In genomic region chr17:46031621-46032211, GRCm38 (mm10) we compare ENCODE assay signal across 8 mouse cellular contexts. TPM values are rescaled to one million over a fixed set of nuclear protein-coding genes. Genes with fewer than 3 reads are reported as not detected.
DNase-seq lines count a peak whose midpoint lies in the region; ATAC-seq and TF ChIP-seq lines count a peak whose summit lies in the region.

No protein-coding gene starts in this region.

- peak; percentile 60 for DNase-seq in layer of hippocampus, adult 11-12 months (ENCODE audit: low spot score)
- no peak for DNase-seq in layer of hippocampus, adult 9-11 months
- peak; percentile 77 for DNase-seq in kidney, postnatal 0 days (ENCODE audit: low spot score)
- peak in 1 of 3 experiments; percentile 24 for DNase-seq in liver, embryonic 14.5 days (ENCODE audit: low read depth in 3 of 3, low spot score in 3 of 3)
- DNase-seq in neural tube, embryonic 11.5 days (ENCODE audit: low spot score), result no peak
- peak; percentile 32 to 41 for DNase-seq in thymus, adult 18-20 months

- no peak for TF ChIP-seq CTCF in kidney, postnatal 0 days (IDR thresholded peaks at IDR 0.05; ENCODE audit: low read depth)
- no peak for TF ChIP-seq CTCF in liver, embryonic 14.5 days (IDR thresholded peaks at IDR 0.05; ENCODE audit: low read depth)

- no peaks in the 10 kb centered on the region for H3K27me3 ChIP-seq in embryonic facial prominence, embryonic 13.5 days
- H3K27me3 ChIP-seq in heart, embryonic 12.5 days (replicated peaks), result no peaks in the 10 kb centered on the region
- H3K27me3 ChIP-seq in kidney, postnatal 0 days (ENCODE audit: insufficient read depth, low read length), result no peaks in the 10 kb centered on the region
- H3K27me3 ChIP-seq in liver, embryonic 14.5 days (ENCODE audit: control insufficient read depth, insufficient read depth, low read length), result no peaks in the 10 kb centered on the region
- H3K27me3 ChIP-seq in neural tube, embryonic 11.5 days (ENCODE audit: control insufficient read depth, insufficient read depth, low read length), result no peaks in the 10 kb centered on the region

- H3K36me3 ChIP-seq in embryonic facial prominence, embryonic 13.5 days, result 0 out of 2 replicates have a peak, but pooled peaks cover 3% of the 10 kb centered on the region
- no peaks in the 10 kb centered on the region for H3K36me3 ChIP-seq in heart, embryonic 12.5 days
- no peaks in the 10 kb centered on the region for H3K36me3 ChIP-seq in kidney, postnatal 0 days (ENCODE audit: insufficient read depth, low read length)
- H3K36me3 ChIP-seq in liver, embryonic 14.5 days (replicated peaks; ENCODE audit: control insufficient read depth, insufficient read depth, low read depth), result no peaks in the 10 kb centered on the region
- no peaks in the 10 kb centered on the region for H3K36me3 ChIP-seq in neural tube, embryonic 11.5 days (ENCODE audit: control insufficient read depth, insufficient read depth, low read length)

- no peaks in the 10 kb centered on the region for H3K9me3 ChIP-seq in embryonic facial prominence, embryonic 13.5 days
- no peaks in the 10 kb centered on the region for H3K9me3 ChIP-seq in heart, embryonic 12.5 days (replicated peaks)
- H3K9me3 ChIP-seq in kidney, postnatal 0 days (replicated peaks; ENCODE audit: low read length), result no peaks in the 10 kb centered on the region
- no peaks in the 10 kb centered on the region for H3K9me3 ChIP-seq in liver, embryonic 14.5 days (ENCODE audit: control insufficient read depth, low read length)
- H3K9me3 ChIP-seq in neural tube, embryonic 11.5 days (ENCODE audit: control insufficient read depth, low read length), result no peaks in the 10 kb centered on the region

- peak overlapping the region; percentile 72 for H3K4me3 ChIP-seq in embryonic facial prominence, embryonic 13.5 days
- H3K4me3 ChIP-seq in heart, embryonic 12.5 days, result peak overlapping the region; percentile 69
- peak overlapping the region; percentile 95 for H3K4me3 ChIP-seq in kidney, postnatal 0 days (replicated peaks; ENCODE audit: low read depth, low read length)
- H3K4me3 ChIP-seq in liver, embryonic 14.5 days (ENCODE audit: insufficient read depth in 1 of 2, low read depth in 2 of 2, low read length in 2 of 2), result peak overlapping the region; percentile 59 to 73
- peak overlapping the region; percentile 91 for H3K4me3 ChIP-seq in neural tube, embryonic 11.5 days (ENCODE audit: low read depth, low read length)

- no peak for ATAC-seq in embryonic facial prominence, embryonic 13.5 days (ENCODE audit: insufficient number of reproducible peaks, insufficient read depth, low FRiP score, low TSS enrichment, low read depth)
- no peak for ATAC-seq in heart, embryonic 12.5 days (ENCODE audit: insufficient number of reproducible peaks, low FRiP score)
- ATAC-seq in kidney, postnatal 0 days (replicated peaks; ENCODE audit: low FRiP score, low read depth), result no peak
- ATAC-seq in liver, embryonic 14.5 days (ENCODE audit: insufficient read depth), result peak; percentile 20; the same call in 1 of the 2 replicates
- ATAC-seq in neural tube, embryonic 11.5 days (ENCODE audit: insufficient read depth, low FRiP score, low TSS enrichment), result no peak

- H3K27ac ChIP-seq in embryonic facial prominence, embryonic 13.5 days, result peak overlapping the region; percentile 96
- peak overlapping the region; percentile 95 for H3K27ac ChIP-seq in heart, embryonic 12.5 days (ENCODE audit: poor library complexity, severe bottlenecking)
- H3K27ac ChIP-seq in kidney, postnatal 0 days, result peak overlapping the region; percentile 98
- peak overlapping the region; percentile 59 for H3K27ac ChIP-seq in liver, embryonic 14.5 days
- peak overlapping the region; percentile 81 for H3K27ac ChIP-seq in neural tube, embryonic 11.5 days (ENCODE audit: low read depth, low read length)

- peaks cover 46% of the 10 kb centered on the region for H3K4me1 ChIP-seq in embryonic facial prominence, embryonic 13.5 days
- H3K4me1 ChIP-seq in heart, embryonic 12.5 days (replicated peaks), result peaks cover 55% of the 10 kb centered on the region
- H3K4me1 ChIP-seq in kidney, postnatal 0 days (replicated peaks; ENCODE audit: insufficient read depth, low read length), result peaks cover 28% of the 10 kb centered on the region
- peaks cover 3 to 21% of the 10 kb centered on the region in 2 experiments for H3K4me1 ChIP-seq in liver, embryonic 14.5 days (replicated peaks; ENCODE audit: control insufficient read depth in 2 of 2, insufficient read depth in 2 of 2, low read length in 1 of 2)
- H3K4me1 ChIP-seq in neural tube, embryonic 11.5 days (ENCODE audit: control insufficient read depth, insufficient read depth, low read length), result peaks cover 29% of the 10 kb centered on the region

- H3K4me2 ChIP-seq in embryonic facial prominence, embryonic 13.5 days, result peak overlapping the region; percentile 89
- H3K4me2 ChIP-seq in heart, embryonic 12.5 days, result peak overlapping the region; percentile 81
- H3K4me2 ChIP-seq in kidney, postnatal 0 days (ENCODE audit: low read length), result peak overlapping the region; percentile 76
- peak overlapping the region; percentile 88 for H3K4me2 ChIP-seq in liver, embryonic 14.5 days (ENCODE audit: low read depth)
- peak overlapping the region; percentile 89 for H3K4me2 ChIP-seq in neural tube, embryonic 11.5 days (ENCODE audit: low read depth)

- H3K9ac ChIP-seq in embryonic facial prominence, embryonic 13.5 days, result peak overlapping the region; percentile 99
- peak overlapping the region; percentile 97 for H3K9ac ChIP-seq in heart, embryonic 12.5 days
- H3K9ac ChIP-seq in kidney, postnatal 0 days (ENCODE audit: low read depth, low read length), result peak overlapping the region; percentile 96
- H3K9ac ChIP-seq in liver, embryonic 14.5 days (replicated peaks), result peak overlapping the region; percentile 82
- H3K9ac ChIP-seq in neural tube, embryonic 11.5 days (ENCODE audit: low read length), result peak overlapping the region; percentile 94

- under 1% methylated on average over 50 of the region's 50 CpGs for WGBS in embryonic facial prominence, embryonic 13.5 days
- under 1% methylated on average over 50 of the region's 50 CpGs for WGBS in heart, embryonic 12.5 days
- 0% methylated on average over 48 of the region's 50 CpGs for WGBS in kidney, postnatal 0 days
- WGBS in liver, embryonic 14.5 days (ENCODE audit: insufficient replicate concordance), result 1% methylated on average over 50 of the region's 50 CpGs
- under 1% methylated on average over 46 of the region's 50 CpGs for WGBS in neural tube, embryonic 11.5 days

- no peak for TF ChIP-seq EP300 in liver, embryonic 14.5 days (IDR thresholded peaks at IDR 0.05; ENCODE audit: low read depth)

RNA-seq across cellular contexts. Expression of gene Vegfa, which starts 0.5 kb away (rescaled TPM):
- polyA plus RNA-seq in embryonic facial prominence, embryonic 13.5 days (2015; fragmentation: Nextera tagmentation; extraction: Ambion mirVana), result 5.5 and 7.0 TPM in 2 replicates
- 6.5 and 6.9 TPM in 2 replicates for polyA plus RNA-seq in heart, embryonic 12.5 days (2016; fragmentation: Nextera tagmentation; extraction: Ambion mirVana)
- 6.3 TPM in 2 replicates for polyA plus RNA-seq in kidney, postnatal 0 days (2015; fragmentation: Nextera tagmentation; extraction: Ambion mirVana)
- 27.9 and 33.9 TPM in 2 replicates for polyA plus RNA-seq in liver, embryonic 14.5 days (2012; rRNA removed)
- 1.2 and 1.7 TPM in 2 replicates for polyA plus RNA-seq in liver, embryonic 14.5 days (2014; fragmentation: Nextera tagmentation; extraction: Ambion mirVana)
- 2.3 and 3.4 TPM in 2 replicates for polyA plus RNA-seq in neural tube, embryonic 11.5 days (2014; fragmentation: Nextera tagmentation; extraction: Ambion mirVana)

Comparison
In these comparisons a context has a peak if more than half of its experiments do, and no peak if none do; other contexts are left out.
1. DNase-seq: peak in layer of hippocampus, adult 11-12 months (single experiment), kidney, postnatal 0 days (single experiment) and thymus, adult 18-20 months (2 of 2); none in layer of hippocampus, adult 9-11 months (single experiment) and neural tube, embryonic 11.5 days (single experiment).
2. Peak in every context shown above with its lines, with median percentiles within 50 percentile points of each other: H3K27ac ChIP-seq, H3K4me2 ChIP-seq, H3K4me3 ChIP-seq and H3K9ac ChIP-seq.